Mouse (Mus musculus): ENCODE data around the gene Zfp69.

The Zfp69 gene

DNA sequence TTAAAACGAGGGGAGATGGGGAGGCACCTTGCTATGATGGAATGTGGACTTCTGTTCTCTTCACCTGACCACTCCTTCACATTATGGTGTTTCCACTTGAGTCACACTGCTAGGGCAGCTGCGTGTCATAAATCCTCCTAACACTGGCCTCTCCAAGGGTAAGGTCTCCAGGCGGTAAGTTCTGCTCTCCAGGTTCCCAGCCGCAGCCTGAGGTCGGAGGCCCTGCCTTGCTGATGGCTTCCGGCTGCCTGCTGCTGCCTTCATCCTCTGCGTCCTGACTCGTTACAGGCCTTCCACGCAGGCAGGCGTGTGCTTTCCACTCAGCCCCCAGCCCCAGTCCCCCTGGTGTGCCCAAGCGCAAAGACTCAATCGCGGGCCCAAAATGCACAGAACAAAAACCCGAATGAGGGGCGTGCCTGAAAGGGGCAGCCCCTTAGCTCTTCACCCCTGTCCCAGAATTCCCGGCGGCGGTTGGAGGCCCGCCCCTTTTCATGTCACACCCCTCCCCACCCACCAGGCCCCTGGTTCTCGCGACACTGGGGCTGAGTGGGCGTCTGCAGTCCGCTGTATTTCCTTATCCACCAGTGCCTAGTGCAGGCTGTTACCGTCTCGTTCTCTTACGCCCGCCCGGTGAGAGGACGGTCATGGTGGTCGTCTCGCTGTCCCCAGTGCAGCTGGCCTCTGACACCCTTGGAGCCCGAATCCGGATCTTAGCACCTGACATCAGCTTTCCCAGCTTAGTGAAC, 26.8 kb downstream of the Zfp69 start, which contains the start of gene Exo5:
Gene Exo5 (minus strand): TSS at position 464 of the 746 bp plus-strand sequence.
- DNase-seq (ENCODE audit: extremely low read depth, low read depth): peak; percentile 86

DNA sequence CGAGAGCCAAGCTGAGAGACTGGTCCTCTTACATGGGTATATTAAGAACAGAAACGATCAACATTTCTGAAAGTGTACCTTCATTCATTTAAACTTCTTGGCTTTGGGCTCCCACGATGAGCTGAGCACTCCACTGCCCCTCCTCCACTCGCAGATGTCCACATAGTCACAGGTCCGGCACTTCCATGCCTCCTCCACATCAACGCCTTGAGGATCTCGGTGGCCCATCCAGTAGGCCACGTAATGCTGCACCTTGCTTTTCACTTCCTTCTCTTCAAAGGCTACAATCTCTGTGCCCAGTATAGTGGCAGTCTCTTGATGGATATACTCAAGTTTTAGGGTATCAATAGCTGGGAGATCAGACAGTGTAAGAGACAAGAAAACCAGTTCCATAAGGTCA, 30.0 kb downstream of the Zfp69 start:
- DNase-seq (ENCODE audit: extremely low read depth, low read depth): no peak

DNA sequence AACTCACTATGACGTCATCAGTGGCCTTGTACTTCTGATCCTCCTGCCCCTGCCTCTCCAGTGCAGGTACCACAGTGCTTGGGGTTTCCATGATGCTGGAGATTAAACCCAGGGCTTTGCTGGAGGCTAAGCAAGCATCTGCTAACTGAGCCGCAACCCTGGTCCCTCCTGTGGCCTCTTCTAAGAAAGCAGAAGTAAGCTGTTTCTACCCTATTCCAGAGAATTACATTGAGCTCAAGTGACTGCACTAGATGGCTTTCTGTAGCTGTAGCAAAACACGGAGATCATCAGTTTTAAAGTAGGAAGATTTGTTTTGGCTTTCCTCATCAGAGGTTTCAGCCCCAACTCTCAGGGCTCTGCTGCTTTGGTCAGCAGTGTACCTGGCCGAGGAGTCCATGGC, 37.0 kb downstream of the Zfp69 start:
- DNase-seq (ENCODE audit: extremely low read depth, low read depth): peak; percentile 88

DNA sequence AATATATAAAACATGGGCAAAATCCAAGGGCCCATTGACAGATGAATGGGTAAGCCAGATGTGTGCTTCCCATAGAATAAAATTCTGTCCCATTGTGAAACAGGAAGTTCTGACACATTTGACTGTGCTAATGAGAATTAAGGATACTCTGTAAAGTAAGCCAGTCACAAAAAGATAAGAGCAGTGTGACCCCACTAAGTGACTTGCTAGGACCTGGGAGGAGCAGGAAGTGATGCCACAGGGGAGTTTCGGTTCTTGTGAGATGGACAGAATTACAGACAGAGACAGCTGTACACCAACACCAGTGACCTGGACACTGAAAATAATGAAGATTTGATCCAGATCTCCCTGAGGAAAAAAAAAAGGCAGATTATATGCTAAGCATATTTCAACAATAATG, 37.6 kb downstream of the Zfp69 start:
- peak; percentile 67 for DNase-seq (ENCODE audit: extremely low read depth, low read depth)

DNA sequence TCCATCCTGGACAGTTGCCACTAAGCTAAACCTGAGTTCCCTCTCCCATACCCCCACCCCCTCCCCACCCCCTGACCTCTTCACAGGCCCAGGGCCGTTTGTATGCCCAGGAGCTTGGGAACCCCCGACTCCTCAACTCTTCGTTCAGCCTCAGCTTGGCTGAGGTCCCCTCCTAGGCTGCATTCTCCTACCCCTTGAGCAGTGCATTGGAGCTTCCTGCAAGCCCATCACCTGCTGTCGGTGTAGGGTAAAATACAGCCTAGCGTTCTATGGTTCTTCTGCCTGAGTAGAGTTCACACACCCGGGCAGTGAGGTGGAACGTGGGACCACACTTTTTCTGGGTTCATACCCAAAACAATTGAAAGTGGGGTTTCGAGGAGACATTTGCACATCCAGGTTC, 38.1 kb downstream of the Zfp69 start:
- DNase-seq (ENCODE audit: extremely low read depth, low read depth): no peak

DNA sequence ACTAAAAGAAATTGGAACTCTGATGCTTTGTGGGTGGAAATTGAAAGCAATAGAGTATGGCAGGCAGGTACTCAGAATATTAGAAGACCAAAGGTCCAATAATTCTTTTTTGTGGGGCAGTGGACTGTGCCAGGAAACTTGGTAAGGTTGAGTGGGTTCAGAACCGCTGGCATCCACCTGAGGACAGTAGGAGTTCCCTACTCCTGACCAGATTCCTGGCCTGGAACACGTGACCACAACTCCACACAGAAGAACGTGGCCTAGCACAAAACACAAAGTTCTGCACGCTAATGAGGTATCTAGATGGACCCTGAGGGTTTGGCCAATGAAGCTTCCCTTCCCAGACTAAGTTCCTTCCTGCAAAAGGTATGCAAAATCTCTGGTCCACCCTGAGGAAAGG, 38.6 kb downstream of the Zfp69 start:
- no peak for DNase-seq (ENCODE audit: extremely low read depth, low read depth)

DNA sequence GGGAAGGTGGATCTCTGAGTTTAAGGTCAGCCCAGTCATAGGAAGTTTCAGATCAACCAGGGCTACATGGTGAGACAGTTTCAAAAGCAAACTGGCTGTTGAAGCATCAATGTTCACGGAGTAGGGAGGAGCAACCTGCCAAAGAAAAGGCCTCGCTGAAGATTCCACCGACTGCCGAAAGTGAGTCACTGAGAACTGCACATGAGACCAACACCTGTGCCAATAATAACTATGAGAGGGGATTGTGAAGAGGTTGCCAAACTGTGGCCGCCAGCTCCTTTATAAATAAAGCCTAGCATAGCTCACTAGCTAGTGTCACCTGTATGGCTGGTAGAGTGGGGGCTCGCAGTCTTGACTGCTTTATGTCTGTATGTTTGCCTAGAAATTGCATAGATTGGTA, 40.4 kb downstream of the Zfp69 start:
- no peak for DNase-seq (ENCODE audit: extremely low read depth, low read depth)

DNA sequence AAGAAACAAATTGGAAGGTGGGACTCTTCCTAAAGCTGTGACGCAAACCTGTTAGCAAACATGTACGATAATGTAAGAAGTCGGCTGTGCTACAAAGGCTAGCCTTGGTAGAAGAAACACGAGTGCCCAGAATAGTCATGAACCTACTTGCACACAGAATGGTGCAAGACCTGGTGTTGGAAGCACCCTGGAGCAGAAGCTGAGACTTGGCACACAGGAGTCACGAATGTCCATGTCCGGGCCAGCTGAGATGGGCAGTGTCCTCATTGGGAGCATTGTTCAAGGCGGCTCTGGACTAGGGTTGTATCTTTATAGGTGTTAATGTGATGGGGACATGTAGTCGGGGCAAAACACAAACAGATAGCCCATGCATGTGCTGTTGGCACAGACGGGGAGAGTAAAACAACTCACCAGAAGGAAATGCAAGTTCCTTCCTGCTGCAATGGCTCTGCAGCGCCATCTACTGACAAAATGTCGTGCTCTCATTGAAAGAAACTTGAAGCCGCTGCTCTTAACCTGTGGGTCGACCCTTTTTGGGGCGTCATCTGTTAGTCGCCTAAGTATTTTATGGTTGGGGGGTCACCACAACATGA, 41.8 kb downstream of the Zfp69 start:
- DNase-seq (ENCODE audit: extremely low read depth, low read depth): peak; percentile 69

DNA sequence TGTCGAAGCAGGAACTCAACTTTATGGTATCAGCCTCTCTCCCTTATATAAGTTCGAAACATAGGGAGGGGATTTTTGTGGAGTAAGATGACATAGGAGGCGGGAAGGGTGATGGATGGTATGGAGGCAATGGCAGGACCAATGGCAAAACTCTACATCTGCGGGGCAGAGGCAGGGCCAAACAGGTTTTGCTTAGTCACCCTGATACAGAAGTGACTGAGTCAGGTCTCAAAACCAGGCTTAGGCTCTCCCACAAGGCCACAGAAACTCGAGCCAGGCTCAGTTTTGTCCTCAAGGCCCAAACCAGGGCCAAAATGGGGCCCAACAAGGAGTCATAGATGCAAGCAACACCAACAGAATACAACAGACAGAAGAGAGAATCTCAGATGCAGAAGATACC, 45.9 kb downstream of the Zfp69 start:
- DNase-seq (ENCODE audit: extremely low read depth, low read depth): no peak

DNA sequence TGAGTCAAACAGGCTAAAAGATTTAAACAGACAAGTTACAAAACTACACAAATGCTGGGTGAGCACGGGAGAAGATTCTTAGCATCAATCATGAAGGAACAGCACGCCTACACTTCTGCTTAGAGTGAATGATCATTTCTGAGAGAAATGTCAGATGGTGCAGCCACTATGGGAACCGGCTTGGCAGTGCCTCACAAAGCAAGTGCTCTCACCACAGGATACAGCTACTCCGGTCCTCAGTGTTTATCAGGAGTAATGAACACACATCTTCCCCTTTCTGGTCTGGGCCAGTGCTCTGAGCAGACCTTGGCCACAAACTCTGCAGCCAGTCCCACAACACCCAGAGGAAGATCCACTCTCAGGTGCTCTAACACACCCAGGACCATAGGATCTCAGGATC, 47.0 kb downstream of the Zfp69 start:
- peak; percentile 29 for DNase-seq (ENCODE audit: extremely low read depth, low read depth)

DNA sequence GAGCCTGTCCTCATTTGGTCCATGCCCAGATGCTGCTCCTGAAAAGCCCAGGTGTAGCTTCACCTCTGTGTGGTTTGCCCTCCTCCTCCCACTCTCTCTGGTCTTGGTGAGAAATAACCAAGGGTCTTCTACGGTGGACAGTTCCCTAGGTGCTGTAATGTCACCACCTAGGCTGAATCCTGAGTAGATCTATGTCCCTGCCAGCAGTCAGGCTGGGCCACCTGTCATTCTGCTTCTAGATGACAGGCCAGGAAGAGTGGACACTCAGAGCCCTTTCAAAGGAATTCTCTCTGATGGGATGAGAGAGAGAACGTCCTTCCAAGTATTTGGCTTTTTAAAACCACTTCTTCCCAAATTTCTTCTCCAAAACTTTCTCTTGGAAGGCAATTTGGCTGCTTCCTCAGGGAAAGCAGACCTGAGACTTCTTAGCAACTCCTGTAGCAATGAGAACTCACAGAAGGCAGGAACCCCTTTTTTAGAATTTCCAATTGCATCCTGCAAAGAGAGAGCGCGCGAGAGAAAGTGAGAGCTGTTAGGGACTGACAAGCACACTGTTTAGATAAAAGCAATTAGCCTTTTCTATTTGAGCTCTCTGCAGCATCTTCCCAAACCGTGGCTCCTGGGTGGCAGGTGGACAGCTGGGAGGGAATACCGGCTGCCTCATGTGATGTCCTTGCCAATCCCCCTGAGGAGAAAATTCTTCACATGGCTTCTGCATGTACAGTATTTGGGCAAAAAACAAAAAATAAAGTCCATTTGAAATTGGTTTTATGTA, 55.5 kb downstream of the Zfp69 start:
- no peak for DNase-seq (ENCODE audit: extremely low read depth, low read depth)

DNA sequence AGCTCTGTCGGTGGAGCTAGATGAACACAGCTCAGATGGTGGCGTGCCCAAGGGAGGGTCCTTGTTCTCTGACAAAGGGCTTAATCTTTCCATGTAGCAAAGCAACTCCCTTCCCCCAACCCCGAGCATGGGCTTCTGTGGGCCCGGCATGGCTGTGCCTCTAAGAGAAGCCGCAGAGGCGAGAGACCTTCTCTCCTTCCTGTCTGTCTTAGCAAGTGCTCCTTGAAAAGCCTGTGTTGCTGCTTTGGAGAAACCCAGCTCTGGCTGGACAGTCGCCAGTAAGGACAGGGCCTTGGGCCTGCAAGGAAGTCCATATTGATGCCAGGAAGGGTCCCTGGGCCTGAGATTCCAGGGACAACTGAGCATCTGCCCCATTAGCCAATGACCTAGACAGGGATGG, 56.3 kb downstream of the Zfp69 start:
- DNase-seq (ENCODE audit: extremely low read depth, low read depth): no peak

DNA sequence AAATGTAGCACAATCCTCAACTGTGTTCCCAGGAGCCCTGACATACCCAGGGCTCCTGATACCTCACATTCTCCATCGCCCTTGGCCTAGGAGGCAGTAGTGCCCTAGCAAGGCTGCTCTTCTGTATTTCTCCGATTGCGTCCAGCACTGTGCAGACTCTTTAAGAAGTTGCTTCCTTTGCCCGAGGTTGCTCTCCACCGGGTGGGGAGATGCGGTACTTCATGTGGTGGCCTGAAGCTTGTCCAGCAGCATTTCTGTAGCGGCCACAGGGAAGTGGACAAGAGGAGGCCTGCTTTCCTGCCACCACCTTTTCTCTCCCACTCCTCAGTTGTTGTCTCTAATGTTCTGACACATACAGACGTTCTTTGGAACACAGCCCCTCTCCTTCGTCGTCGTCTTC, 56.9 kb downstream of the Zfp69 start:
- DNase-seq (ENCODE audit: extremely low read depth, low read depth): no peak

DNA sequence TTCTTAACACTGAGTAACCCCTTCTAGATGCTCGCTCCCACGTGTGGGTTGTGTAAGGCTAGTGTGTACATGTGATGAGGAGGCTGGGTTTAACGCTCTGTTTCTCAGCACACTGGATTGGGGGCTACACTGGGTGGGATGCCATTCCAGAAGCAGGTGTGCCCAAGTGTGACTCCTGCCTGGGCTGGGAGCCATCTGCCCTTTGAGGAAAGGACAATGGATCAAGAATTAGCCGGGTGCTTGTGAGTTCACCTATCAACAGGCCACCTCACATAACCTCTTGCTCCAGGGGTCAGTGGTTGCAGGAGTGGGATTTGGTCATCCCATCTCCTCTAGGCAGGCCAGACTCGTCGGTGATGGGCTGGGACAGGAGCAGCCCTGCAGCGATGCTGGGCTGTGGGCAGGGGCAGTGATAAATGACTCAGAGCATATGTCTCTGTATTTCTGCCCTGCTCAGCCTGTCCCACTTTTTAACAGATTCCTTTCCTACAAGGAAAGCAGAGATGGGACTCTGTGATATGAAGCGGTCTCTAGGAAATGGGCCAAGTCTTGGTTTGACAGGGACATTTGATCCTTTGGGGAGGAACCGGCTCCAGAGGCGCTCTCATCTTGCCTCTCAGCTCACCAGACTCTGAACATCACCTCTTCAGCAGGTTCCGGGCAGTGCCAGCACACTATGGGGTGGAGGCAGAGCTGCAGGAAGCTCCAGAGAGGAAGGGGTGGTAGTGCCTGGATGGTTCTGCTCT, 57.7 kb downstream of the Zfp69 start:
- DNase-seq (ENCODE audit: extremely low read depth, low read depth): no peak

DNA sequence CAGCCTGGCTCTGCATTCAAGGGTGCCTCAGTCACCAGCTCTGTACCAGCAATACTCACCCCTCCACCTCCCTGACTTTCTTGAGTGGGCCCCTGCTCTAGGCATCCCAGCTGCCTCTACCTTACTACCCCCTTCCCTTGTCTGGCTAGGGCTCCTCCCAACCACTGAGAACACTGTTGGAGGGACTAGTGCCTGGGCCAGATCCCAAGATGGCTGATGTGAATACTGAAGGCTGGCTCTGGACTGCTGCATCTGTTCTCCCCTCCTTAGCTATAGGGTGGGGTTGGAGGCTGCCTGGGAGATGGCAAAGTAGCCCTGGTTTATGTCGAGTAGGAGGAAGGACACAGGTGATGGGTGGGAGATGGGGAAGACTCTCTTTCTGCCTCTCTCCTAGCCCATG, 59.0 kb downstream of the Zfp69 start:
- no peak for DNase-seq (ENCODE audit: extremely low read depth, low read depth)

DNA sequence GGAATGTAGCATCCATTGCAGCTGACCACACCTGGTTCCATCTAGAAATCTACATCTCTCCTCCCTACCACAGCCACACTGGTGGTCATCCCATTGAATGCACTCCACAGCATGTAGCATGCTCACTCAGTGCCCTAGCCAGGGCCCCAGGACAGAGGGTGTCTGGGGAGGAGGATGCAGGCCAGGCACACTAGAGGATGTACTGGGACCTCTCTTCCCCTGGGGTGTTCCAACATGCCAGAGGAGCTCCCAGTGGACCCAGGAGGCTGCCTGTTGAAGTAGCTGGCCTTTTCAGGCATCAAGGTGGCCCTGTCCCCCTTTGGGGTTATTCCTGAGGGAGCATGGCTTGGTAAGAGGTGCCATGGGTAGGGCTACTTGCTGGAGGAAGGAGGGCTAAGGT, 59.5 kb downstream of the Zfp69 start:
- DNase-seq (ENCODE audit: extremely low read depth, low read depth): no peak

DNA sequence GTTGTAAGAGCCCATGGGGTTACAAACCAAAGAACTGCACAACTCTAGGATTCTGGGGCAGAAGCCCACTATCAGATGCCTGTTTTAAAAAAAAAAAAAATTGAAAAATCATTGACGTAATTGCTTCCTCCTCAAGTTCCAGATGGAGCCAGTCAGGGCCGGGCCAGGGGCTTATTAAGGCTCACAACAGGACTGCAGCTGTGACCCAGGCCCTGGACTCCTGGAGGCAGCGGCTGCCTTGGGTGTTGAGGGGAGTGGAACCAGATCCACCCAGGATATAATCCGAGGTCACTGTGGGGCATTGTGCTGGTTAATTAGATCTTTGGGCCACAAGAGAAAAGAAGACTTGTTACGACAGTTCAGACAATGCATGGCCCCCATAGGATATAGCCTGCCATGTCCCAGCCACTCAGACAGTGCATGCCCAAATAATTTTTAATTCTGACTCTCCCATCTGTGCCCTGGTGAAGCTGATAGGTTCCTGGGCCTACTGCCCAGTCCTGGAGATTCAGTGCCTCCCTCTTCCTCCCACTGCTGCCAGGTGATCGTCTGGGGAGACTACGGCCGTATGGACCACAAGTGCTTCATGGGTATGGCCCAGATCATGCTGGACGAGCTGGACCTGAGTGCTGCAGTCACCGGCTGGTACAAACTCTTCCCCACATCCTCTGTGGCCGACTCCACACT, 60.6 kb downstream of the Zfp69 start:
- DNase-seq (ENCODE audit: extremely low read depth, low read depth): no peak

DNA sequence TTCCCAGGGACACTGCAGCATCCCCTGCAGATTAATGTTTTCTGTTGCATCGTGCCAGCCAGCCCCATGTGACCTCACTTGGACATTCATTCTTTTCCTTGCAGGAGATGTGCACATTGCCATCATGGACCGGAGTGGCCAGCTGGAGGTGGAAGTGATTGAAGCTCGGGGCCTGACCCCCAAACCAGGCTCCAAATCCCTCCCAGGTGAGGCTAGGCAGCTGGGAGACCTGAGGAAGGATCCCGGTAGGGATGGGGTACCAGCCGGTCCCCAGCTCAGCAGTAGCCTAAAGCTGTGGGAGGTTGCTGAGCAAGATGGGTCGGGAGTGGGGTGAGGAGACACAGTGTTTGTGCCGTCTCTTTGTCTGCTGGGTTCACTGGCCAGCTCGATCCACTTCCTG, 62.6 kb downstream of the Zfp69 start:
- DNase-seq (ENCODE audit: extremely low read depth, low read depth): no peak

DNA sequence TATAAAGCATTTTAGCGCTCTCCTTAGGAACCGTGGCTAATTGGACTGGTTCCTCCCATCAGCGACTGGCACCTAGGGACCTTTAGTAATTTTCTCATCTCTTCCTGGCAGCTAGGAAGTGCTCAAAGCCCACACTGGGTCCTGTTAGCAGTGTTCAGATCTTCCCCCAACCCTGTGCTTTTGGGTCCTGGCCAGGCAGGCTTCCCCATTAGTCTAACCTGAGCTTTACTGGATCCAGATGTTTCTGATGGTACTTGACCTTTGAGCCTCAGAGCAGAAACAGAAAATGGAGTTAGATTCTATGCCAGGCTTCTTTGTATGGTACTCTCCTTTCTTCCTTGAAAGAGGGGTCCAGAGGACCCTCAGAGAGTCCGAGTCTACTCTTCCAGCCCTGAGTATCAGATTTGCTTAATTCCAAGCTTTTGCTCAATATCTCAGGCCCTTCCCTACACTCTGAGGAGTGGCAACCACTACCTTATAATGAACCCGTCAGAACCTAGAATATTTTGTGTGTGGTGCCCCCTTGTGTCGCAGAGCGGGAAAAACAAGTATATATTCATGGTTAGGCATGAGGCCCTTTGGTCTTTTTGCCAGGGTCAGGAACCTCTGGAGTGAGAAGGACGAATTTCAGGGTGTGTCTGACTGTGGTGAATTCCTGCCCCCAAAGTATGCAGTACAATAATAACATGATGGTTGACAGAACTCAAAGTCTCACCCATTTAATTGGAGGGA, 64.0 kb downstream of the Zfp69 start:
- peak; percentile 33 for DNase-seq (ENCODE audit: extremely low read depth, low read depth)

DNA sequence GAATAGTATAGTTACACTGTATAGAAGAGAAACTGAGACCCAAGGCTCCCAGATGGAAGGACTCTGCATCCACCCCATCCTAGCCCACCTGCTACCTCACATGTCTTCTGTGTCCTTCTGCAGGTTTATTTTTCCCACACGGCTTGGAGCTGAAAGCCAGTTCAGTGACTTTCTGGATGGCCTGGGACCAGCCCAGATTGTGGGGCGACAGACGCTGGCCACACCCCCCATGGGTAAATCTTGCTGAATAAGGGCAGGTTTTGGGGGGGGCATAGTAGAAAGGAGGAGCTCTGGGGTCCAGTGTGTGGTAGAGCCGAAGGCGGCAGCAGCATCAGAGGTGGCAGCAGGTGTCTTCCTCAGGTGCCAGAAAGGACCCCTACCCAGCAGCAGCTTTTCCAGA, 64.7 kb downstream of the Zfp69 start:
- no peak for DNase-seq (ENCODE audit: extremely low read depth, low read depth)

DNA sequence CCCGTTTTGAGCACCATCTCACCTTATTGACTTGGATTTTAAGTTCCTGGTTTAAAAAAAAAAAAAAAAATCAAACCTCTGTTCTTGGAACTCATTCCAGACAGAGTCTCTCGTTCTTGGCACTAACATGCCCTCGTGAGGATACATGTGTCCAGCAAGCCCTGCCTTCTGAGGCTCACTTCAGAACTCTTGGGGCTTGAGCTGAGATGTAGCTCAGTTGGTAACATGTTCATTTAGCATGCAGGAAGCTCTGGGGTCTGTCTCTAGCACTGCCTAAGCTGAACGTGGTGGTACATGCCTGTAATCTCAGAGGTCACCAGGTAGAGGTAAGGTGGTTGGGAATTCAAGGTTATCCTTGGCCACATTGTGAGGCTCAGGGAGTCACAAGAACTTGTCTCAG, 65.4 kb downstream of the Zfp69 start:
- DNase-seq (ENCODE audit: extremely low read depth, low read depth): no peak
